18 mouse cellular contexts compared by ENCODE assay signal in the genomic region with DNA sequence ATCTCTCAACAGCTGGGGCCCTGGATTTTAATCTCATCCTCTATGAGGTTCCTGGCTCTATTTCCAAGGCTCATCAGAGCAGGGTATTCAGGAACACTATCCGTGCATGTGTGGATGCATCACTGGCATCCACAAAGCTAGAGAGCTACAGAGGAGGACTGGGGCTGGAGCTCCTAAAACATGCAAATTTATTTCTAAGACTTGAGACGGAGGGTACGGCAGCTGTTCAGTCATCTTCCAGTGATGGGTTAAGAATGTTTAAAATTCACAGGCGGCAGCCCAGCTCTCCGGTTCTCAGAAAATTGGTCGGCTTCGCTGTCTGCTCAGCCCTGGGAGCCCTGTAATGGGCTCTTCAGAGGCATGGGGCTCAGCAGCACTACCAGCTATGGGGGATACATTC.
DNase-seq lines count a peak whose midpoint lies in the region; ATAC-seq lines count a peak whose summit lies in the region.
"Had no signal": no experiment of that assay in that cellular context is flagged by ENCODE, and none has a peak within 500 bp of the region (broad histone marks: within the 10 kb centered on the region; RNA-seq: fewer than 3 reads in every experiment).

No protein-coding gene starts in this region.

- no peak overlapping the region for H3K9ac ChIP-seq in midbrain, embryonic 12.5 days (replicated peaks)

- peaks cover 14% of the 10 kb centered on the region; the same call in 1 of the 2 replicates for H3K4me1 ChIP-seq in midbrain, embryonic 12.5 days

- H3K36me3 ChIP-seq in midbrain, embryonic 12.5 days = no peaks in the 10 kb centered on the region
- H3K36me3 ChIP-seq: heart, embryonic 10.5 days had no signal

- peak; percentile 86 for DNase-seq in heart, adult 11 months
- DNase-seq in heart, postnatal 10 days = no peak
- peak; percentile 63 to 77 for DNase-seq in right cerebral cortex, postnatal 10 days (ENCODE audit: low spot score in 2 of 2)
- DNase-seq in right cerebral cortex, adult 2 months (ENCODE audit: low spot score in 2 of 2) = no peak
- no peak for DNase-seq in kidney, adult 11 months
- DNase-seq in ovary, postnatal 10 days (ENCODE audit: low spot score) = no peak
- no peak for DNase-seq in embryo, embryonic 10.5 days (ENCODE audit: low spot score)
- DNase-seq: adrenal gland, postnatal 36 days; B cell, adult 2 months; cerebellum, adult 11 months; cerebellum, postnatal 36 days; heart, postnatal 4 days; kidney, adult 8-10 months; retina, postnatal 1 day had no signal

- no peak overlapping the region for H3K4me3 ChIP-seq in midbrain, embryonic 12.5 days
- H3K4me3 ChIP-seq: heart, embryonic 10.5 days; megakaryocyte, embryonic 14.5 days had no signal

- H3K9me3 ChIP-seq in midbrain, embryonic 12.5 days = no peaks in the 10 kb centered on the region
- H3K9me3 ChIP-seq: heart, embryonic 10.5 days; megakaryocyte, embryonic 14.5 days had no signal

- no peak overlapping the region for H3K4me2 ChIP-seq in midbrain, embryonic 12.5 days (replicated peaks)
- H3K4me2 ChIP-seq: liver, embryonic 11.5 days had no signal

- ATAC-seq in midbrain, embryonic 12.5 days (ENCODE audit: low FRiP score, low read depth) = peak; percentile 41; the same call in 1 of the 2 replicates

- no peaks in the 10 kb centered on the region for H3K27me3 ChIP-seq in midbrain, embryonic 12.5 days
- H3K27me3 ChIP-seq: megakaryocyte, embryonic 14.5 days had no signal

- WGBS in midbrain, embryonic 12.5 days = 43% methylated on average over 7 of the region's 7 CpGs

- intact Hi-C loops in heart, postnatal 10 days (cut with DNase I) = no loop called here

- peak overlapping the region; percentile 55 for H3K27ac ChIP-seq in midbrain, embryonic 12.5 days (replicated peaks)
- H3K27ac ChIP-seq: heart, embryonic 10.5 days had no signal

Comparison
In these comparisons a context has a peak if more than half of its experiments do, and no peak if none do; other contexts are left out.
1. DNase-seq: peak in heart, adult 11 months (single experiment) and right cerebral cortex, postnatal 10 days (2 of 2); none in heart, postnatal 10 days (0 of 2), right cerebral cortex, adult 2 months (0 of 2), kidney, adult 11 months (single experiment), ovary, postnatal 10 days (single experiment) and embryo, embryonic 10.5 days (single experiment).